28 mouse cellular contexts compared by ENCODE assay signal in genomic region chr8:81485626-81486025, GRCm38 (mm10).
DNase-seq lines count a peak whose midpoint lies in the region; ATAC-seq and TF ChIP-seq lines count a peak whose summit lies in the region.
"Had no signal": no experiment of that assay in that cellular context is flagged by ENCODE, and none has a peak within 500 bp of the region (broad histone marks: within the 10 kb centered on the region; RNA-seq: fewer than 3 reads in every experiment).

No protein-coding gene starts in this region.

- no peak for TF ChIP-seq POLR2A in kidney, adult 2 months (IDR thresholded peaks at IDR 0.05; ENCODE audit: low read depth, low read length)
- TF ChIP-seq POLR2A in MEL (IDR thresholded peaks at IDR 0.05; ENCODE audit: control insufficient read depth in 1 of 2, insufficient read depth in 1 of 2, low read depth in 1 of 2, low read length in 2 of 2, poor library complexity in 1 of 2), result no peak

- TF ChIP-seq RAD21 in MEL (IDR thresholded peaks at IDR 0.05; ENCODE audit: low read depth, low read length), result no peak

- TF ChIP-seq CTCF in kidney, adult 2 months (conservative IDR thresholded peaks at IDR 0.05; ENCODE audit: insufficient read depth, insufficient read length, low read depth, low read length), result no peak
- no peak for TF ChIP-seq CTCF in MEL (IDR thresholded peaks at IDR 0.05 in 2 of 3, conservative IDR thresholded peaks at IDR 0.05 in 1 of 3; ENCODE audit: control insufficient read depth in 1 of 3, insufficient read depth in 1 of 3, low read depth in 2 of 3, low read length in 3 of 3, poor library complexity in 1 of 3, severe bottlenecking in 1 of 3)
- no peak for TF ChIP-seq CTCF in stomach, postnatal 0 days (IDR thresholded peaks at IDR 0.05; ENCODE audit: low read depth)

- no peak overlapping the region for H3K4me3 ChIP-seq in kidney, adult 2 months (ENCODE audit: insufficient read depth, low read depth, low read length)
- no peak overlapping the region for H3K4me3 ChIP-seq in MEL (ENCODE audit: control insufficient read depth in 1 of 2, insufficient read depth in 1 of 2, low read depth in 2 of 2, low read length in 2 of 2)
- H3K4me3 ChIP-seq in stomach, postnatal 0 days (ENCODE audit: low read depth, low read length), result no peak overlapping the region
- H3K4me3 ChIP-seq: forebrain, embryonic 10.5 days; gastrocnemius, adult 2 months; heart, embryonic 12.5 days; heart, embryonic 15.5 days; hindbrain, embryonic 10.5 days; hindbrain, embryonic 13.5 days had no signal

- no peaks in the 10 kb centered on the region for H3K4me1 ChIP-seq in kidney, adult 2 months (ENCODE audit: control insufficient read depth, insufficient read depth, low read length)
- H3K4me1 ChIP-seq in MEL (ENCODE audit: control insufficient read depth in 1 of 2, insufficient read depth in 2 of 2, low read length in 2 of 2), result peaks cover 16 to 25% of the 10 kb centered on the region in 2 experiments
- H3K4me1 ChIP-seq in stomach, postnatal 0 days (replicated peaks; ENCODE audit: control insufficient read depth, insufficient read depth), result no peaks in the 10 kb centered on the region
- H3K4me1 ChIP-seq: forebrain, embryonic 10.5 days; heart, embryonic 12.5 days; heart, embryonic 15.5 days; hindbrain, embryonic 10.5 days; hindbrain, embryonic 13.5 days had no signal

- no peaks in the 10 kb centered on the region for H3K36me3 ChIP-seq in kidney, adult 2 months (ENCODE audit: control insufficient read depth, insufficient read depth, low read length)
- peaks cover 0 to 28% of the 10 kb centered on the region in 2 experiments; a peak in 2 of 4 replicates for H3K36me3 ChIP-seq in MEL (ENCODE audit: control insufficient read depth in 1 of 2, insufficient read depth in 2 of 2, low read length in 2 of 2)
- no peaks in the 10 kb centered on the region for H3K36me3 ChIP-seq in stomach, postnatal 0 days (ENCODE audit: control insufficient read depth, insufficient read depth, low read length)
- H3K36me3 ChIP-seq: forebrain, embryonic 10.5 days; heart, embryonic 12.5 days; heart, embryonic 15.5 days; hindbrain, embryonic 10.5 days; hindbrain, embryonic 13.5 days had no signal

- H3K79me2 ChIP-seq in MEL (ENCODE audit: control insufficient read depth, insufficient read depth, low read length, poor library complexity), result no peaks in the 10 kb centered on the region

- WGBS in kidney, adult 2 months, result 76% methylated on average over 1 of the region's 1 CpGs
- 61% methylated on average over 1 of the region's 1 CpGs for WGBS in stomach, postnatal 0 days

- ATAC-seq in megakaryocyte progenitor cell, adult 5-6 weeks (replicated peaks; ENCODE audit: poor library complexity), result no peak
- ATAC-seq in stomach, postnatal 0 days (ENCODE audit: low FRiP score, low TSS enrichment), result no peak
- ATAC-seq: activated CD4-positive, CD25-positive, alpha-beta regulatory T cell, adult 4 months; forebrain, embryonic 14.5 days; forebrain, postnatal 0 days; hindbrain, embryonic 16.5 days; intestine, postnatal 0 days had no signal

- peak; percentile 43 for DNase-seq in kidney, adult 2 months
- no peak for DNase-seq in kidney, adult 18-20 months
- DNase-seq in 416B (ENCODE audit: low read depth), result peak; percentile 21
- peak; percentile 79 for DNase-seq in MEL (ENCODE audit: low read depth, low spot score)
- DNase-seq in induced T-regulatory cell, adult 2 months (ENCODE audit: low read depth), result peak; percentile 12
- no peak for DNase-seq in thymus, postnatal 14 days
- DNase-seq in stomach, postnatal 0 days (ENCODE audit: low spot score), result no peak
- DNase-seq: adrenal gland, adult 8-10 months; adrenal gland, postnatal 25 days; cerebellum, adult 18-20 months; cerebellum, postnatal 10 days; cerebellum, postnatal 36 days; forebrain, postnatal 0 days; gastrocnemius, adult 2 months; gastrocnemius, postnatal 14 days; heart, adult 18-20 months; heart, postnatal 10 days; heart, postnatal 36 days had no signal

- no peak overlapping the region for H3K27ac ChIP-seq in kidney, adult 2 months (ENCODE audit: insufficient read depth, low read depth, low read length)
- peak overlapping the region; percentile 54 for H3K27ac ChIP-seq in MEL (ENCODE audit: control insufficient read depth, low read depth, low read length)
- H3K27ac ChIP-seq in stomach, postnatal 0 days (replicated peaks), result no peak overlapping the region
- H3K27ac ChIP-seq: forebrain, embryonic 10.5 days; gastrocnemius, adult 2 months; heart, embryonic 15.5 days; hindbrain, embryonic 10.5 days; hindbrain, embryonic 13.5 days had no signal

- H3K9me3 ChIP-seq in MEL (replicated peaks; ENCODE audit: insufficient read depth, low read length), result no peaks in the 10 kb centered on the region
- no peaks in the 10 kb centered on the region for H3K9me3 ChIP-seq in stomach, postnatal 0 days (ENCODE audit: control insufficient read depth, low read length)
- H3K9me3 ChIP-seq: forebrain, embryonic 10.5 days; heart, embryonic 15.5 days; hindbrain, embryonic 10.5 days; hindbrain, embryonic 13.5 days had no signal

- TF ChIP-seq EP300 in MEL (IDR thresholded peaks at IDR 0.05; ENCODE audit: low read depth in 1 of 2, low read length in 2 of 2), result peak; percentile 77 to 84
- TF ChIP-seq EP300 in stomach, postnatal 0 days (optimal IDR thresholded peaks at IDR 0.05), result no peak

- H3K27me3 ChIP-seq in kidney, adult 2 months (replicated peaks; ENCODE audit: control insufficient read depth, insufficient read depth, low read length), result no peaks in the 10 kb centered on the region
- H3K27me3 ChIP-seq in MEL (ENCODE audit: control insufficient read depth in 1 of 2, insufficient read depth in 2 of 2, low read length in 2 of 2), result no peaks in the 10 kb centered on the region
- H3K27me3 ChIP-seq in stomach, postnatal 0 days (ENCODE audit: control insufficient read depth, insufficient read depth, low read length), result no peaks in the 10 kb centered on the region
- H3K27me3 ChIP-seq: heart, embryonic 12.5 days; heart, embryonic 15.5 days; hindbrain, embryonic 13.5 days had no signal

- no peak overlapping the region for H3K9ac ChIP-seq in MEL (ENCODE audit: control insufficient read depth, low read depth, low read length, poor library complexity, severe bottlenecking)
- no peak overlapping the region for H3K9ac ChIP-seq in stomach, postnatal 0 days (ENCODE audit: low read length)
- H3K9ac ChIP-seq: forebrain, postnatal 0 days; heart, embryonic 12.5 days; heart, embryonic 15.5 days; hindbrain, embryonic 13.5 days had no signal

- H3K4me2 ChIP-seq in stomach, postnatal 0 days (replicated peaks; ENCODE audit: low read depth), result no peak overlapping the region
- H3K4me2 ChIP-seq: heart, embryonic 12.5 days; heart, embryonic 15.5 days; hindbrain, embryonic 13.5 days had no signal

TF ChIP-seq in MEL, 35 proteins besides CTCF, POLR2A, EP300 and RAD21:
- 0 out of 2 replicates have a peak, but pooled peaks have one; percentile 16 for TF ChIP-seq MXI1 (IDR thresholded peaks at IDR 0.05; ENCODE audit: low read depth, low read length)
- peak; percentile 89 for TF ChIP-seq RCOR1 (IDR thresholded peaks at IDR 0.05; ENCODE audit: low read depth, low read length)
- peak; percentile 69 for TF ChIP-seq SIN3A (IDR thresholded peaks at IDR 0.05; ENCODE audit: low read length)
- peak; percentile 91 for TF ChIP-seq MEF2A (IDR thresholded peaks at IDR 0.05; ENCODE audit: extremely low read depth, insufficient replicate concordance, low read depth, low read length, poor library complexity, severe bottlenecking)
- TF ChIP-seq ZKSCAN1 (IDR thresholded peaks at IDR 0.05; ENCODE audit: low read depth, low read length), result no peak
- no peak for TF ChIP-seq CHD1 (IDR thresholded peaks at IDR 0.05; ENCODE audit: low read depth, low read length)
- no peak for TF ChIP-seq MYB (IDR thresholded peaks at IDR 0.05; ENCODE audit: low read depth, low read length)
- no peak for TF ChIP-seq UBTF (IDR thresholded peaks at IDR 0.05; ENCODE audit: borderline replicate concordance, insufficient read depth, low read depth, low read length)
- TF ChIP-seq BHLHE40 (IDR thresholded peaks at IDR 0.05; ENCODE audit: borderline replicate concordance, low read depth, low read length), result peak; percentile 50; the same call in 1 of the 2 replicates
- peak; percentile 86 for TF ChIP-seq ETS1 (IDR thresholded peaks at IDR 0.05; ENCODE audit: low read depth, low read length)
- peak; percentile 83 for TF ChIP-seq TCF12 (IDR thresholded peaks at IDR 0.05; ENCODE audit: low read depth, low read length)
- TF ChIP-seq MAFK (IDR thresholded peaks at IDR 0.05; ENCODE audit: borderline replicate concordance, low read depth, low read length), result no peak; the same call in 1 of the 2 replicates
- TF ChIP-seq POLR2AphosphoS5 (IDR thresholded peaks at IDR 0.05; ENCODE audit: borderline replicate concordance, low read depth, low read length), result no peak
- peak; percentile 69 for TF ChIP-seq GATA1 (IDR thresholded peaks at IDR 0.05; ENCODE audit: low read depth, low read length)

Comparison
In these comparisons a context has a peak if more than half of its experiments do, and no peak if none do; other contexts are left out.
1. DNase-seq: peak in kidney, adult 2 months (single experiment), 416B (single experiment), MEL (single experiment) and induced T-regulatory cell, adult 2 months (single experiment); none in kidney, adult 18-20 months (single experiment), thymus, postnatal 14 days (single experiment) and stomach, postnatal 0 days (single experiment).